Mouse (Mus musculus) megakaryocyte, embryonic 14.5 days (primary cell): ENCODE measurements around the gene Tufm.

Experiments
- FLI1 ChIP-seq: IDR thresholded peaks from 2 replicates; pipeline ENCODE4 v1.6.1; 2012; ENCODE audit warnings: low read length, inconsistent platforms, mixed read lengths
- GATA1 ChIP-seq: IDR thresholded peaks from 3 replicates; pipeline ENCODE4 v1.6.1; 2012; ENCODE audit warnings: mixed read lengths, low read length, inconsistent platforms, borderline replicate concordance

GRCm38 (mm10) chr7:126450641-126451040, 36.5 kb upstream of the Tufm start:
- TF ChIP-seq GATA1 (no peak), FLI1 (no peak)
